Mouse (Mus musculus) CD8-positive naive resting alpha-beta T cell, adult 2 months (primary cell): ENCODE results near the gene Vps54.
"Not testable (repeated sequence)": the region's sequence is repeated elsewhere in the genome, so short reads cannot be mapped to it uniquely, and the experiment has no call there.

Experiments
- DNase-seq, 2 experiments: peaks; one replicate each; pipeline ENCODE4 v3.0.0; 2022; ENCODE audit warnings: low read depth in 2 of 2, low spot score in 2 of 2

Vps54 gene

GRCm38 (mm10) chr11:21239763-21240509, 855 bp downstream of the Vps54 start:
- no peak for DNase-seq

GRCm38 (mm10) chr11:21241351-21241750, 2.3 kb downstream of the Vps54 start:
- DNase-seq: no peak

GRCm38 (mm10) chr11:21247203-21247865, 8.3 kb downstream of the Vps54 start:
- DNase-seq: no peak

GRCm38 (mm10) chr11:21247940-21248339, 8.9 kb downstream of the Vps54 start:
- DNase-seq: no peak

GRCm38 (mm10) chr11:21250366-21250765, 11.3 kb downstream of the Vps54 start:
- no peak for DNase-seq

- DNase-seq: not testable (repeated sequence)
Observed at GRCm38 (mm10) chr11:21258611-21259010, 19.5 kb downstream of the Vps54 start.

- DNase-seq: no peak
Observed at GRCm38 (mm10) chr11:21265423-21265822, 26.3 kb downstream of the Vps54 start.

- no peak for DNase-seq
Observed at GRCm38 (mm10) chr11:21276151-21276550, 37.1 kb downstream of the Vps54 start.

GRCm38 (mm10) chr11:21286391-21286790, 47.3 kb downstream of the Vps54 start:
- DNase-seq: no peak

- DNase-seq: not testable (repeated sequence)
Observed at GRCm38 (mm10) chr11:21288153-21288552, 49.1 kb downstream of the Vps54 start.

- peak in 1 of 2 experiments; percentile 11 for DNase-seq
Observed at GRCm38 (mm10) chr11:21295486-21295885, 56.4 kb downstream of the Vps54 start.

GRCm38 (mm10) chr11:21303619-21304018, 64.5 kb downstream of the Vps54 start:
- peak in 1 of 2 experiments; percentile 28 for DNase-seq

- no peak for DNase-seq
Observed at GRCm38 (mm10) chr11:21307078-21307668, 68.1 kb downstream of the Vps54 start.

- DNase-seq: no peak
Observed at GRCm38 (mm10) chr11:21308119-21308518, 69.0 kb downstream of the Vps54 start.

GRCm38 (mm10) chr11:21309516-21309915, 70.4 kb downstream of the Vps54 start:
- no peak for DNase-seq

- no peak for DNase-seq
Observed at GRCm38 (mm10) chr11:21313922-21314657, 75.0 kb downstream of the Vps54 start.

- no peak for DNase-seq
Observed at GRCm38 (mm10) chr11:21321577-21321976, 82.5 kb downstream of the Vps54 start.

- no peak for DNase-seq
Observed at GRCm38 (mm10) chr11:21322349-21322748, 83.3 kb downstream of the Vps54 start.

- DNase-seq: no peak
Observed at GRCm38 (mm10) chr11:21325781-21326180, 86.7 kb downstream of the Vps54 start.

GRCm38 (mm10) chr11:21326770-21327169, 87.7 kb downstream of the Vps54 start:
- DNase-seq: no peak

GRCm38 (mm10) chr11:21327486-21327885, 88.4 kb downstream of the Vps54 start:
- DNase-seq: no peak
